8 mouse cellular contexts compared by ENCODE assay signal in genomic region chr2:32307941-32308760, GRCm38 (mm10). TPM values are rescaled to one million over a fixed set of nuclear protein-coding genes. Genes with fewer than 3 reads are reported as not detected.
DNase-seq lines count a peak whose midpoint lies in the region; ATAC-seq and TF ChIP-seq lines count a peak whose summit lies in the region.

No protein-coding gene starts in this region.

- H3K9me3 ChIP-seq in intestine, postnatal 0 days (ENCODE audit: control insufficient read depth), result no peaks in the 10 kb centered on the region
- H3K9me3 ChIP-seq in intestine, embryonic 16.5 days (ENCODE audit: control insufficient read depth, low read length), result no peaks in the 10 kb centered on the region
- H3K9me3 ChIP-seq in ES-Bruce4 (replicated peaks; ENCODE audit: control insufficient read depth, insufficient read depth, low read length, poor library complexity, severe bottlenecking), result no peaks in the 10 kb centered on the region
- H3K9me3 ChIP-seq in limb, embryonic 12.5 days, result no peaks in the 10 kb centered on the region

- no peak for TF ChIP-seq POLR2A in ES-Bruce4 (IDR thresholded peaks at IDR 0.05; ENCODE audit: insufficient read depth, low read length)
- no peak for TF ChIP-seq POLR2A in bone marrow macrophage, adult 2 months (IDR thresholded peaks at IDR 0.05; ENCODE audit: borderline replicate concordance, low read depth, low read length)
- TF ChIP-seq POLR2A in embryonic fibroblast, embryonic 13.5 days (IDR thresholded peaks at IDR 0.05; ENCODE audit: low read depth, low read length), result peak; percentile 41; the same call in 1 of the 2 replicates

- no peak for TF ChIP-seq EP300 in ES-Bruce4 (IDR thresholded peaks at IDR 0.05; ENCODE audit: insufficient read depth, low read depth, low read length)

- H3K4me1 ChIP-seq in intestine, postnatal 0 days (replicated peaks; ENCODE audit: control insufficient read depth, insufficient read depth, low read length), result 0 out of 2 replicates have a peak, but pooled peaks cover 4% of the 10 kb centered on the region
- peaks cover 16% of the 10 kb centered on the region for H3K4me1 ChIP-seq in intestine, embryonic 16.5 days (ENCODE audit: control insufficient read depth, insufficient read depth, low read length)
- H3K4me1 ChIP-seq in ES-Bruce4 (ENCODE audit: control insufficient read depth, insufficient read depth, low read length), result no peaks in the 10 kb centered on the region
- peaks cover 25% of the 10 kb centered on the region for H3K4me1 ChIP-seq in bone marrow macrophage, adult 2 months (ENCODE audit: control insufficient read depth, insufficient read depth, low read length)
- peaks cover 7% of the 10 kb centered on the region; the same call in 1 of the 2 replicates for H3K4me1 ChIP-seq in embryonic fibroblast, embryonic 13.5 days (ENCODE audit: control insufficient read depth, insufficient read depth, low read length)
- H3K4me1 ChIP-seq in limb, embryonic 12.5 days (replicated peaks), result peaks cover 40% of the 10 kb centered on the region

- TF ChIP-seq CTCF in intestine, postnatal 0 days (IDR thresholded peaks at IDR 0.05; ENCODE audit: low read depth), result peak; percentile 90
- TF ChIP-seq CTCF in ES-Bruce4 (IDR thresholded peaks at IDR 0.05; ENCODE audit: low read depth, low read length), result peak; percentile 81
- TF ChIP-seq CTCF in bone marrow macrophage, adult 2 months (IDR thresholded peaks at IDR 0.05; ENCODE audit: low read depth, low read length), result peak; percentile 80
- peak; percentile 61; the same call in 1 of the 2 replicates for TF ChIP-seq CTCF in embryonic fibroblast, embryonic 13.5 days (IDR thresholded peaks at IDR 0.05; ENCODE audit: borderline replicate concordance, insufficient read depth, low read length)

- peaks cover 74% of the 10 kb centered on the region for H3K36me3 ChIP-seq in intestine, postnatal 0 days (ENCODE audit: control insufficient read depth, insufficient read depth)
- peaks cover 15% of the 10 kb centered on the region for H3K36me3 ChIP-seq in intestine, embryonic 16.5 days (ENCODE audit: control insufficient read depth, insufficient read depth, low read length)
- H3K36me3 ChIP-seq in ES-Bruce4 (ENCODE audit: control insufficient read depth, insufficient read depth, low read length, poor library complexity, severe bottlenecking), result no peaks in the 10 kb centered on the region
- peaks cover 79% of the 10 kb centered on the region for H3K36me3 ChIP-seq in limb, embryonic 12.5 days

- H3K9ac ChIP-seq in intestine, postnatal 0 days (ENCODE audit: low read depth, low read length), result no peak overlapping the region
- H3K9ac ChIP-seq in intestine, embryonic 16.5 days (ENCODE audit: low read depth, low read length), result no peak overlapping the region
- no peak overlapping the region for H3K9ac ChIP-seq in ES-Bruce4 (ENCODE audit: low read depth, poor library complexity, severe bottlenecking)
- H3K9ac ChIP-seq in limb, embryonic 12.5 days (replicated peaks), result no peak overlapping the region

- no peak overlapping the region for H3K4me3 ChIP-seq in intestine, postnatal 0 days (ENCODE audit: low read depth, low read length)
- no peak overlapping the region for H3K4me3 ChIP-seq in intestine, embryonic 16.5 days (ENCODE audit: low read length)
- no peak overlapping the region for H3K4me3 ChIP-seq in ES-Bruce4 (ENCODE audit: low read depth, low read length)
- H3K4me3 ChIP-seq in bone marrow macrophage, adult 2 months (ENCODE audit: insufficient read depth, low read length), result no peak overlapping the region
- no peak overlapping the region for H3K4me3 ChIP-seq in embryonic fibroblast, embryonic 13.5 days (ENCODE audit: insufficient read depth, low read length)
- no peak overlapping the region for H3K4me3 ChIP-seq in limb, embryonic 12.5 days (replicated peaks)

- 52% methylated on average over 8 of the region's 8 CpGs for WGBS in intestine, postnatal 0 days
- 52% methylated on average over 8 of the region's 8 CpGs for WGBS in intestine, embryonic 16.5 days
- WGBS in limb, embryonic 12.5 days, result 52% methylated on average over 8 of the region's 8 CpGs

- peak; percentile 36 for DNase-seq in retina, adult 2 months (ENCODE audit: low read depth, low spot score)

- H3K27ac ChIP-seq in intestine, postnatal 0 days (ENCODE audit: low read depth, low read length), result no peak overlapping the region
- H3K27ac ChIP-seq in intestine, embryonic 16.5 days (ENCODE audit: low read length), result no peak overlapping the region
- no peak overlapping the region for H3K27ac ChIP-seq in ES-Bruce4 (ENCODE audit: insufficient read depth, low read length)
- no peak overlapping the region for H3K27ac ChIP-seq in bone marrow macrophage, adult 2 months (ENCODE audit: insufficient read depth, low read depth, low read length)
- H3K27ac ChIP-seq in embryonic fibroblast, embryonic 13.5 days (ENCODE audit: insufficient read depth, low read length), result no peak overlapping the region
- peak overlapping the region; percentile 64; the same call in 1 of the 2 replicates for H3K27ac ChIP-seq in limb, embryonic 12.5 days

- ATAC-seq in intestine, postnatal 0 days, result no peak
- ATAC-seq in intestine, embryonic 16.5 days, result no peak
- no peak for ATAC-seq in limb, embryonic 12.5 days (ENCODE audit: insufficient number of reproducible peaks, insufficient read depth, low FRiP score, low TSS enrichment, low read depth)
- ATAC-seq in monocyte, adult 5-6 weeks (replicated peaks; ENCODE audit: insufficient number of reproducible peaks, low FRiP score, low TSS enrichment, poor library complexity, severe bottlenecking), result no peak

- H3K4me2 ChIP-seq in intestine, postnatal 0 days (replicated peaks; ENCODE audit: low read depth), result no peak overlapping the region
- H3K4me2 ChIP-seq in intestine, embryonic 16.5 days (ENCODE audit: low read depth, low read length), result no peak overlapping the region
- no peak overlapping the region for H3K4me2 ChIP-seq in limb, embryonic 12.5 days

- no peaks in the 10 kb centered on the region for H3K27me3 ChIP-seq in intestine, postnatal 0 days (replicated peaks; ENCODE audit: control insufficient read depth, insufficient read depth, low read length)
- no peaks in the 10 kb centered on the region for H3K27me3 ChIP-seq in intestine, embryonic 16.5 days (replicated peaks; ENCODE audit: control insufficient read depth, insufficient read depth, low read length)
- no peaks in the 10 kb centered on the region for H3K27me3 ChIP-seq in ES-Bruce4 (ENCODE audit: control insufficient read depth, insufficient read depth, low read length, poor library complexity, severe bottlenecking)
- no peaks in the 10 kb centered on the region for H3K27me3 ChIP-seq in limb, embryonic 12.5 days

RNA-seq across cellular contexts. Expression of gene Swi5, which starts 20.3 kb away (rescaled TPM):
- 255 and 271 TPM in 2 replicates for polyA plus RNA-seq in intestine, postnatal 0 days (2015; fragmentation: Nextera tagmentation; extraction: Ambion mirVana)
- polyA plus RNA-seq in intestine, embryonic 16.5 days (2015; fragmentation: Nextera tagmentation; extraction: Ambion mirVana), result 342 and 377 TPM in 2 replicates
- polyA plus RNA-seq in ES-Bruce4 (2011; ENCODE audit: insufficient read depth, insufficient read length, low read depth, missing spikeins), result 553 and 558 TPM in 2 replicates
- 168 and 170 TPM in 2 replicates for polyA plus RNA-seq in bone marrow macrophage, adult 2 months (2012; ENCODE audit: insufficient read depth, insufficient read length, missing spikeins)
- 474 and 541 TPM in 2 replicates for polyA plus RNA-seq in embryonic fibroblast, embryonic 13.5 days (2011; ENCODE audit: insufficient read length, low read depth, missing spikeins)
- polyA plus RNA-seq in limb, embryonic 12.5 days (2016; fragmentation: Nextera tagmentation; extraction: Ambion mirVana), result 368 and 439 TPM in 2 replicates
- total RNA-seq in monocyte, adult 5-6 weeks (2017), result 108 to 121 TPM (median 114 TPM) in 3 replicates

RNA-seq across cellular contexts. Expression of gene Golga2, which starts 21.0 kb away (rescaled TPM):
- polyA plus RNA-seq in intestine, postnatal 0 days (2015; fragmentation: Nextera tagmentation; extraction: Ambion mirVana), result 15.2 and 18.1 TPM in 2 replicates
- 21.5 and 21.6 TPM in 2 replicates for polyA plus RNA-seq in intestine, embryonic 16.5 days (2015; fragmentation: Nextera tagmentation; extraction: Ambion mirVana)
- 38.4 and 39.3 TPM in 2 replicates for polyA plus RNA-seq in ES-Bruce4 (2011; ENCODE audit: insufficient read depth, insufficient read length, low read depth, missing spikeins)
- polyA plus RNA-seq in bone marrow macrophage, adult 2 months (2012; ENCODE audit: insufficient read depth, insufficient read length, missing spikeins), result 44.9 and 47.3 TPM in 2 replicates
- 73.1 and 78.9 TPM in 2 replicates for polyA plus RNA-seq in embryonic fibroblast, embryonic 13.5 days (2011; ENCODE audit: insufficient read length, low read depth, missing spikeins)
- polyA plus RNA-seq in limb, embryonic 12.5 days (2016; fragmentation: Nextera tagmentation; extraction: Ambion mirVana), result 24.9 and 28.4 TPM in 2 replicates
- 55.3 to 73.2 TPM (median 60.2 TPM) in 3 replicates for total RNA-seq in monocyte, adult 5-6 weeks (2017)

RNA-seq across cellular contexts. Expression of gene Ciz1, which starts 44.0 kb away (rescaled TPM):
- polyA plus RNA-seq in intestine, postnatal 0 days (2015; fragmentation: Nextera tagmentation; extraction: Ambion mirVana), result 20.1 and 20.7 TPM in 2 replicates
- polyA plus RNA-seq in intestine, embryonic 16.5 days (2015; fragmentation: Nextera tagmentation; extraction: Ambion mirVana), result 47.1 and 51.4 TPM in 2 replicates
- polyA plus RNA-seq in ES-Bruce4 (2011; ENCODE audit: insufficient read depth, insufficient read length, low read depth, missing spikeins), result 34.3 and 38.7 TPM in 2 replicates
- 101 and 103 TPM in 2 replicates for polyA plus RNA-seq in bone marrow macrophage, adult 2 months (2012; ENCODE audit: insufficient read depth, insufficient read length, missing spikeins)
- polyA plus RNA-seq in embryonic fibroblast, embryonic 13.5 days (2011; ENCODE audit: insufficient read length, low read depth, missing spikeins), result 41.8 and 47.6 TPM in 2 replicates
- 55.4 and 62.1 TPM in 2 replicates for polyA plus RNA-seq in limb, embryonic 12.5 days (2016; fragmentation: Nextera tagmentation; extraction: Ambion mirVana)
- 47.7 to 111 TPM (median 96.8 TPM) in 3 replicates for total RNA-seq in monocyte, adult 5-6 weeks (2017)

RNA-seq across cellular contexts. Expression of gene Dnm1, which starts 45.0 kb away (rescaled TPM):
- polyA plus RNA-seq in intestine, postnatal 0 days (2015; fragmentation: Nextera tagmentation; extraction: Ambion mirVana), result 23.5 and 30.0 TPM in 2 replicates
- polyA plus RNA-seq in intestine, embryonic 16.5 days (2015; fragmentation: Nextera tagmentation; extraction: Ambion mirVana), result 11.8 and 12.5 TPM in 2 replicates
- 11.6 and 17.0 TPM in 2 replicates for polyA plus RNA-seq in ES-Bruce4 (2011; ENCODE audit: insufficient read depth, insufficient read length, low read depth, missing spikeins)
- 0.66 and 1.1 TPM in 2 replicates for polyA plus RNA-seq in bone marrow macrophage, adult 2 months (2012; ENCODE audit: insufficient read depth, insufficient read length, missing spikeins)
- polyA plus RNA-seq in embryonic fibroblast, embryonic 13.5 days (2011; ENCODE audit: insufficient read length, low read depth, missing spikeins), result 37.2 and 52.6 TPM in 2 replicates
- 38.8 and 46.8 TPM in 2 replicates for polyA plus RNA-seq in limb, embryonic 12.5 days (2016; fragmentation: Nextera tagmentation; extraction: Ambion mirVana)
- total RNA-seq in monocyte, adult 5-6 weeks (2017), result not detected in 3 replicates

RNA-seq across cellular contexts. Expression of gene Uck1, which starts 48.2 kb away (rescaled TPM):
- polyA plus RNA-seq in intestine, postnatal 0 days (2015; fragmentation: Nextera tagmentation; extraction: Ambion mirVana), result 74.1 and 80.0 TPM in 2 replicates
- 72.4 and 74.4 TPM in 2 replicates for polyA plus RNA-seq in intestine, embryonic 16.5 days (2015; fragmentation: Nextera tagmentation; extraction: Ambion mirVana)
- 27.8 and 29.7 TPM in 2 replicates for polyA plus RNA-seq in ES-Bruce4 (2011; ENCODE audit: insufficient read depth, insufficient read length, low read depth, missing spikeins)
- 28.7 and 32.9 TPM in 2 replicates for polyA plus RNA-seq in bone marrow macrophage, adult 2 months (2012; ENCODE audit: insufficient read depth, insufficient read length, missing spikeins)
- polyA plus RNA-seq in embryonic fibroblast, embryonic 13.5 days (2011; ENCODE audit: insufficient read length, low read depth, missing spikeins), result 20.5 and 22.1 TPM in 2 replicates
- 64.8 and 65.3 TPM in 2 replicates for polyA plus RNA-seq in limb, embryonic 12.5 days (2016; fragmentation: Nextera tagmentation; extraction: Ambion mirVana)
- total RNA-seq in monocyte, adult 5-6 weeks (2017), result 23.0 to 35.3 TPM (median 26.8 TPM) in 3 replicates
